Mouse (Mus musculus) heart, embryonic 15.5 days (tissue): Measurements from ENCODE around the gene Akr1c14. TPM values are rescaled to one million over a fixed set of nuclear protein-coding genes. Genes with fewer than 3 reads are reported as not detected.

Experiments used
- ATAC-seq: fragments of 200-750 bp; cut with Nextera tagmentation; replicated peaks from 2 replicates; pipeline ENCODE4 v1.8.0; 2017; ENCODE audit warnings: low read depth, moderate TSS enrichment; ENCODE audit not compliant: insufficient number of reproducible peaks, insufficient read depth, low FRiP score
- H3K27ac ChIP-seq: fragments of 300-500 bp; sonication (generic); 2 replicates; pipeline ENCODE4 v1.5.1; 2015; ENCODE audit warnings: mild to moderate bottlenecking, inconsistent platforms
- H3K27me3 ChIP-seq: fragments of 300-500 bp; sonication (generic); 2 replicates; pipeline ENCODE4 v1.6.1; 2015; ENCODE audit warnings: inconsistent platforms
- H3K36me3 ChIP-seq: fragments of 300-500 bp; sonication (generic); 2 replicates; pipeline ENCODE4 v1.6.1; 2015; ENCODE audit warnings: mild to moderate bottlenecking, inconsistent platforms
- H3K4me1 ChIP-seq: fragments of 300-500 bp; sonication (generic); replicated peaks from 2 replicates; pipeline ENCODE4 v1.6.1; 2015; ENCODE audit warnings: inconsistent platforms
- H3K4me2 ChIP-seq: fragments of 300-500 bp; sonication (generic); 2 replicates; pipeline ENCODE4 v1.6.1; 2015; ENCODE audit warnings: inconsistent platforms, mild to moderate bottlenecking, moderate library complexity
- H3K4me3 ChIP-seq: fragments of 300-500 bp; sonication (generic); 2 replicates; pipeline ENCODE4 v1.5.1; 2015; ENCODE audit warnings: mild to moderate bottlenecking, inconsistent platforms
- H3K9ac ChIP-seq: fragments of 300-500 bp; sonication (generic); 2 replicates; pipeline ENCODE4 v1.6.1; 2015; ENCODE audit warnings: mild to moderate bottlenecking, inconsistent platforms
- H3K9me3 ChIP-seq: fragments of 300-500 bp; sonication (generic); replicated peaks from 2 replicates; pipeline ENCODE4 v1.6.1; 2016; ENCODE audit warnings: inconsistent platforms
- WGBS: fragments of 180-500 bp; shearing (Covaris S2); methylation state at CpG from one replicate; pipeline ENCODE4 v1.1.7; 2015; ENCODE audit warnings: mixed read lengths; 5-methylcytosine and 5-hydroxymethylcytosine counted together
- polyA plus RNA-seq: library from polyadenylated mRNA; unstranded; fragments of >200 nt; fragmentation: Nextera tagmentation; extraction: Ambion mirVana; gene quantifications from 2 replicates; pipeline ENCODE4 v1.2.1, GENCODE M21; 2015

Akr1c14 gene
- 3.1 and 3.7 TPM in 2 replicates for polyA plus RNA-seq

- Histone ChIP-seq H3K27me3 (no peaks in the 10 kb centered on the region), H3K36me3 (no peaks in the 10 kb centered on the region), H3K9ac (no peak within 1 kb of the TSS), H3K9me3 (no peaks in the 10 kb centered on the region), H3K4me2 (no peak within 1 kb of the TSS), H3K4me3 (no peak within 1 kb of the TSS), H3K4me1 (no peaks in the 10 kb centered on the region), H3K27ac (no peak within 1 kb of the TSS)
- 47% methylated on average over 2 of the region's 2 CpGs for WGBS
- ATAC-seq: no peak
Observed at GRCm38 (mm10) chr13:4048719-4049118, at the start of gene Akr1c14. Gene Akr1c14 (plus strand): TSS chr13:4049011.

- H3K27me3 ChIP-seq: no peaks in the 10 kb centered on the region
- 12% methylated on average over 3 of the region's 3 CpGs for WGBS
- H3K9me3 ChIP-seq: no peaks in the 10 kb centered on the region
- H3K27ac ChIP-seq: no peak overlapping the region
- no peaks in the 10 kb centered on the region for H3K4me1 ChIP-seq
- no peak for ATAC-seq
- no peak overlapping the region for H3K4me2 ChIP-seq
- no peaks in the 10 kb centered on the region for H3K36me3 ChIP-seq
- H3K9ac ChIP-seq: no peak overlapping the region
- no peak overlapping the region for H3K4me3 ChIP-seq
Observed at GRCm38 (mm10) chr13:4001687-4002086, 47.1 kb upstream of the Akr1c14 start.

DNA sequence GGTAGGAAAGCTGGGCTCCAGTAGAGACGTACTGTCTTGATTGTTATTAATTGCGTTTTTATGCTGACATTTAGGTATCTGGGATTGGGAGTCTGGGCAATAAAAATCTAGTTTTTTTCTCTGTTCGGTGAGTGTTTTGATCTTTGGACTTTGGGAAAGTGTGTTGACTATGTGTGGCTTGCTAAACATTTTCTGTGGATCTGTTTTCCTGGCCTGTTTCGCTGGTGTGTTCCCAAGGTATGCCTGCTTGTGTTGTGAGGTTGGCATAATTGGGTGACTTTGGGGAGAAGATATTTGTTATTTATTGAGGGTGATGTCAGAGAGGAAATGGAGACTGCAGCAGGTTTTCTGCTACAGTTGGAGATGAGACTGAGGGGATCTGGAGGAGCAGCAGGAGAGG lies 38.0 kb upstream of the Akr1c14 start:
- no peaks in the 10 kb centered on the region for H3K36me3 ChIP-seq
- no peak overlapping the region for H3K9ac ChIP-seq
- no peak overlapping the region for H3K4me3 ChIP-seq
- H3K9me3 ChIP-seq: no peaks in the 10 kb centered on the region
- no peak overlapping the region for H3K4me2 ChIP-seq
- H3K4me1 ChIP-seq: no peaks in the 10 kb centered on the region
- 72% methylated on average over 4 of the region's 4 CpGs for WGBS
- no peak overlapping the region for H3K27ac ChIP-seq
- H3K27me3 ChIP-seq: no peaks in the 10 kb centered on the region
- ATAC-seq: no peak

GRCm38 (mm10) chr13:4013811-4014210 lies 35.0 kb upstream of the Akr1c14 start:
- no peak for ATAC-seq
- no peak overlapping the region for H3K9ac ChIP-seq
- no peaks in the 10 kb centered on the region for H3K36me3 ChIP-seq
- H3K4me3 ChIP-seq: no peak overlapping the region
- no peaks in the 10 kb centered on the region for H3K4me1 ChIP-seq
- H3K27ac ChIP-seq: no peak overlapping the region
- no peaks in the 10 kb centered on the region for H3K9me3 ChIP-seq
- H3K27me3 ChIP-seq: no peaks in the 10 kb centered on the region
- no peak overlapping the region for H3K4me2 ChIP-seq

GRCm38 (mm10) chr13:4029897-4030296 lies 18.9 kb upstream of the Akr1c14 start:
- no peaks in the 10 kb centered on the region for H3K4me1 ChIP-seq
- no peak overlapping the region for H3K4me3 ChIP-seq
- 79% methylated on average over 2 of the region's 2 CpGs for WGBS
- no peaks in the 10 kb centered on the region for H3K36me3 ChIP-seq
- H3K9ac ChIP-seq: no peak overlapping the region
- no peak for ATAC-seq
- H3K4me2 ChIP-seq: no peak overlapping the region
- H3K27ac ChIP-seq: no peak overlapping the region
- H3K27me3 ChIP-seq: no peaks in the 10 kb centered on the region
- no peaks in the 10 kb centered on the region for H3K9me3 ChIP-seq

DNA sequence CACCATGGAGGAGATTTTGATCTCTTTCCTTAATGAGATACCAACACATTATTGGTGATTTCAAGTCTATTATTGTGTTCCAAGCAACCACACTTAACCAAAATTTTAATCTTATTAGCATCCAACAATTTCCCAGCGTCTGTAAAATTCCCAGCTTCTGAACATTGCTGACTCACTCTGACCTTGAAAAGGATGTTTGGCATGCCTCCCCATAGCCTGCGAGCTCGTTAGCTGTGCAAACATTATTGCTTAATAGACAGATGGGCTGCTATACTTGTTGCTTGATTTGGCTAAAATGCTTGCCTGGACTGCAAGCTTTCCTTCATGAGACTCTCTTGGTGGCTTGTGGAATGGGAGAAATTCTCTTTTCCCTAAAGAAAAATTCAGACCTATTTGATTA lies 16.3 kb upstream of the Akr1c14 start:
- no peak for ATAC-seq
- H3K27me3 ChIP-seq: no peaks in the 10 kb centered on the region
- WGBS: 52% methylated on average over 3 of the region's 3 CpGs
- H3K9ac ChIP-seq: no peak overlapping the region
- H3K4me2 ChIP-seq: no peak overlapping the region
- H3K4me1 ChIP-seq: no peaks in the 10 kb centered on the region
- no peaks in the 10 kb centered on the region for H3K9me3 ChIP-seq
- no peaks in the 10 kb centered on the region for H3K36me3 ChIP-seq
- no peak overlapping the region for H3K27ac ChIP-seq
- H3K4me3 ChIP-seq: no peak overlapping the region

GRCm38 (mm10) chr13:4035052-4035451 lies 13.8 kb upstream of the Akr1c14 start:
- Histone ChIP-seq H3K9me3 (no peaks in the 10 kb centered on the region), H3K36me3 (no peaks in the 10 kb centered on the region), H3K4me2 (no peak overlapping the region), H3K27ac (no peak overlapping the region), H3K27me3 (no peaks in the 10 kb centered on the region), H3K4me3 (no peak overlapping the region), H3K9ac (no peak overlapping the region), H3K4me1 (no peaks in the 10 kb centered on the region)
- 77% methylated on average over 3 of the region's 3 CpGs for WGBS
- ATAC-seq: no peak

DNA sequence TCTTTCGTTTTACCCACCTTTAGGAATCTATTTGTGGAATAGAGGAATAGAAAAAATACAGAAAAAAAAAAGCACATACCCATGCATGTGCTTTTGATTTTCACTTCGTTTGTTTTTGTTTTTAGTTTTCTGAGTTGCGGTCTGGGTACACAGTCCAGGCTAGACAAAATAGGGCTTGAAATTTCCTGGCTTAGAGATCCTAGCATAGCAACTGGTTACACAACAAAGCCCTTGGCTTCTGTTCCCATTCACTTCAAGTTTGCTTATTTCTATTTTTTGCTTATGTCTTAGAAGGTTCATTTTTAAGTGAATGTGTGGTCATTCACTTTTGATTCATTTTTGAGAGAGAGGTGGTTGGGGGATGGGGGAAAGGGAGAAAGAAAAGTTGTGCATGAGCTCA lies 2.7 kb upstream of the Akr1c14 start:
- no peaks in the 10 kb centered on the region for H3K36me3 ChIP-seq
- H3K9ac ChIP-seq: no peak overlapping the region
- H3K27me3 ChIP-seq: no peaks in the 10 kb centered on the region
- 67% methylated on average over 3 of the region's 3 CpGs for WGBS
- no peak overlapping the region for H3K27ac ChIP-seq
- no peak for ATAC-seq
- no peaks in the 10 kb centered on the region for H3K4me1 ChIP-seq
- no peak overlapping the region for H3K4me3 ChIP-seq
- no peak overlapping the region for H3K4me2 ChIP-seq
- no peaks in the 10 kb centered on the region for H3K9me3 ChIP-seq

DNA sequence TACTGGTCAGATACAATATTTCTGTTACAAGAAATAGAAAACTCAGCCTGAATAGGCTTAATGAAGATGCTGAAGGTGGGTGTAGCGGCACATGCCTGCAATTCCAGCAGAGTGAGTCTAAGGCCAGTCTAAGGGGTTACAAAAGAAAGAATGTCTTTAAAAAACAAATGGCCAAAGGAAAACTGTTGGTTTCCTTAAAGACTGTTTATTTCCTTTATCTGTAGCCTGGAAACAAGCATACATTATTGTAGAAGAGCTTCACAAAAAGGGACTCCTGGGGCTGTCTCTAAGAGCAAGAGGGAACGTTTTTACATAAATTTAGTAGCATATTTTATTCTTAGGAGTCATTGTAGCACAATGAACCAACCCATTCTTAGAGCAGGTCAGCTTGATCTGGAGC lies 2.0 kb upstream of the Akr1c14 start:
- Histone ChIP-seq H3K36me3 (no peaks in the 10 kb centered on the region), H3K9ac (no peak overlapping the region), H3K27ac (no peak overlapping the region), H3K4me1 (no peaks in the 10 kb centered on the region), H3K4me3 (no peak overlapping the region), H3K4me2 (no peak overlapping the region), H3K27me3 (no peaks in the 10 kb centered on the region), H3K9me3 (no peaks in the 10 kb centered on the region)
- 60% methylated on average over 2 of the region's 2 CpGs for WGBS
- ATAC-seq: no peak

DNA sequence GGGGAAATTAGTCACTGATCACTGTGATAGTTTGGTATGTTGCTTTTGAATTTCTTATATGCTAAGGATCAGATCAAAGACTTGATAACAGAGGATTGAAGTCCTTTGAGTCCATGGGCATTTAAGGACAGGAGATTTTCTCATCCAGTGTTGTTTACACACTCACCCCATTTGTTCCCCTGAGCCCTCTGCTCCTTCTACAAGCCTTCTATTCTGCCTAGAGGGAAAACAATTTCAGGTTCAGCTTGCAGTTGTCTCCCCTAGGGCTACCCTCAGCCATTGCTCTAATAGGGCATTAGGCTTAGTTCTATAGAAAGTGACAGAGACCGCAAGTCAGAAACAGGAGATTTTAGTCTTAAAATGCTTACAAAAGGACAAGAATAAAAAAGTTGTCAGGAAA lies 585 bp upstream of the Akr1c14 start:
- Histone ChIP-seq H3K27ac (no peak overlapping the region), H3K27me3 (no peaks in the 10 kb centered on the region), H3K4me3 (no peak overlapping the region), H3K9ac (no peak overlapping the region), H3K4me2 (no peak overlapping the region), H3K4me1 (no peaks in the 10 kb centered on the region), H3K9me3 (no peaks in the 10 kb centered on the region), H3K36me3 (no peaks in the 10 kb centered on the region)
- 93% methylated on average over 1 of the region's 1 CpGs for WGBS
- no peak for ATAC-seq

DNA sequence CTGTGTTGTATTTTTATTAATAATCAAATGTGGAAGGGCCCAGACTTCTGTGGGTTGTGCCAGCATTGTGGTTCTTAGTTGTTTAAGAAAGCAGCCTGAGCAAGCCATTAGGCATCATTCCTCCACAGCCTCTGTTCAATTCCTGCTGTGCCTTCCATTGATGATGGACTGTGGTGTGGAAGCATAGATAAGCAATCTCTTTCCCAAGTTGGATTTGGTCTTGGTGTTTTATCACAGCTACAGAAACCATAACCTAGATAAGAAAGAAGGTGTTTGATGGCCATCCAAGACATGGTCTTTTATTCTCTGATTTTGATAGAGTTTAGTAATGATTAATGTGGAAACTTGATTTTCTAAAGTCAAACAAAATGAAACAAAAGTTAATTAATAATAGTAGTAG lies 844 bp downstream of the Akr1c14 start:
- H3K4me2 ChIP-seq: no peak overlapping the region
- H3K4me1 ChIP-seq: no peaks in the 10 kb centered on the region
- no peaks in the 10 kb centered on the region for H3K27me3 ChIP-seq
- no peak for ATAC-seq
- H3K36me3 ChIP-seq: no peaks in the 10 kb centered on the region
- H3K9ac ChIP-seq: no peak overlapping the region
- H3K9me3 ChIP-seq: no peaks in the 10 kb centered on the region
- H3K27ac ChIP-seq: no peak overlapping the region
- no peak overlapping the region for H3K4me3 ChIP-seq

DNA sequence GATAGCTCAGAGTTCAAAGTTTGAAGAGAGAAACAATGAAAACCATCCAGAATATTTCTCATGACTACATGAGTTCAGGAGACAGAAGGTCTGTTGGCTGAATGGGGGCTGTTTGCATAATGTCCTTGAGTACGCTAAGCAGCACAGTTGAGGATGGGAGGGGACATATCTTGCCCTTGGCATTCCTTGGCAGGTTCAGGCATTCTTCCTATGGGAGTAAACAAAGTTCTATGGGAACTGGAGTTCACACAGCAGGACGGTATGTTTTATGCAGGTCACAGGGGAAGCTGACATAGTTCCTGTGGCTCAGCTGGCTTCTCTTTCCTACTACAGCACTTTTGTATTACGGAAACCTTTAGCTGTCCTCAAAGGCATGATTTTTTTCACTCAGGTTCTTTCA lies 6.6 kb downstream of the Akr1c14 start:
- Histone ChIP-seq H3K36me3 (no peaks in the 10 kb centered on the region), H3K4me3 (no peak overlapping the region), H3K27me3 (no peaks in the 10 kb centered on the region), H3K27ac (no peak overlapping the region), H3K4me2 (no peak overlapping the region), H3K9ac (no peak overlapping the region), H3K4me1 (no peaks in the 10 kb centered on the region), H3K9me3 (no peaks in the 10 kb centered on the region)
- no peak for ATAC-seq
- WGBS: 53% methylated on average over 3 of the region's 3 CpGs

DNA sequence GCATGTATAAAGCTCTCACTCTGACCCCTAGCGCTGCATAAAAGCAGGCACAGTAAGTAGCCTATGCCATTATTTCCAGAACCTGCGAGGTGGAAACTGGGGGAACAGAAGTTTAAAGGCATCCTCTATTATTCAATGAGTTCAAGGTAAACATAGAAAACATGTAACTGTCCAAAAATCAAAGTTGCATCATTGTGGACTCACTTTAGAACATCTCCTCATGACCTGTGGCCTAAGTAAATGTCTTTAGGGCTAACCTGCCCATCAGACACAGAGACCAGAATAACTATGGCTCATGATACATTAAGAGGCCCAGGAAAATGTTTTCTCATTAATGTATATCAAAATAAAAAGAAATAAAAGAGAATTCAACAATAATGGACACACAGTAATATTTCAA lies 7.4 kb downstream of the Akr1c14 start:
- Histone ChIP-seq H3K36me3 (no peaks in the 10 kb centered on the region), H3K4me1 (no peaks in the 10 kb centered on the region), H3K27ac (no peak overlapping the region), H3K4me2 (no peak overlapping the region), H3K4me3 (no peak overlapping the region), H3K27me3 (no peaks in the 10 kb centered on the region), H3K9ac (no peak overlapping the region), H3K9me3 (no peaks in the 10 kb centered on the region)
- ATAC-seq: no peak
- 82% methylated on average over 2 of the region's 2 CpGs for WGBS
